Mouse (Mus musculus) cerebellum, adult 18-20 months (tissue): Measurements from ENCODE around the gene Grik4.

Source experiments
- DNase-seq, 2 experiments: peaks; one replicate each; pipeline ENCODE4 v3.0.0; 2021

Gene Grik4

GRCm38 (mm10) chr9:42555186-42555585, 389.1 kb downstream of the Grik4 start:
- no peak for DNase-seq

GRCm38 (mm10) chr9:42550116-42550515, 394.2 kb downstream of the Grik4 start:
- DNase-seq, result peak; percentile 75 to 84

GRCm38 (mm10) chr9:42548981-42549380, 395.3 kb downstream of the Grik4 start:
- no peak for DNase-seq

GRCm38 (mm10) chr9:42544521-42544920, 399.8 kb downstream of the Grik4 start:
- no peak for DNase-seq

GRCm38 (mm10) chr9:42533491-42533890, 410.8 kb downstream of the Grik4 start:
- no peak for DNase-seq

GRCm38 (mm10) chr9:42533041-42533440, 411.3 kb downstream of the Grik4 start:
- DNase-seq, result no peak

GRCm38 (mm10) chr9:42531951-42532350, 412.3 kb downstream of the Grik4 start:
- no peak for DNase-seq

GRCm38 (mm10) chr9:42530221-42531152, 413.8 kb downstream of the Grik4 start:
- peak; percentile 30 to 33 for DNase-seq

- peak; percentile 60 to 67 for DNase-seq
These were observed 423.7 kb downstream of the Grik4 start for GRCm38 (mm10) chr9:42520587-42521084.

GRCm38 (mm10) chr9:42518163-42518562, 426.1 kb downstream of the Grik4 start:
- DNase-seq, result no peak

GRCm38 (mm10) chr9:42513159-42513558, 431.1 kb downstream of the Grik4 start:
- DNase-seq, result no peak

- DNase-seq, result peak; percentile 8 to 9
These were observed 432.0 kb downstream of the Grik4 start for GRCm38 (mm10) chr9:42512312-42512711.

GRCm38 (mm10) chr9:42508235-42508634, 436.1 kb downstream of the Grik4 start:
- no peak for DNase-seq

- no peak for DNase-seq
These were observed 436.6 kb downstream of the Grik4 start, which contains the start of gene Tbcel for GRCm38 (mm10) chr9:42507709-42508108. Gene Tbcel (minus strand): TSS chr9:42507809.

- no peak for DNase-seq
These were observed 437.3 kb downstream of the Grik4 start for GRCm38 (mm10) chr9:42507022-42507421.

- no peak for DNase-seq
These were observed 439.3 kb downstream of the Grik4 start for GRCm38 (mm10) chr9:42504971-42505510.

- no peak for DNase-seq
These were observed 439.7 kb downstream of the Grik4 start for GRCm38 (mm10) chr9:42504559-42504958.

- no peak for DNase-seq
These were observed 440.6 kb downstream of the Grik4 start for GRCm38 (mm10) chr9:42503709-42504108.

GRCm38 (mm10) chr9:42496296-42496695, 448.0 kb downstream of the Grik4 start:
- DNase-seq, result no peak

- no peak for DNase-seq
These were observed 452.5 kb downstream of the Grik4 start for GRCm38 (mm10) chr9:42491780-42492179.

- peak; percentile 35 to 37 for DNase-seq
These were observed 453.5 kb downstream of the Grik4 start for GRCm38 (mm10) chr9:42490589-42491382.

GRCm38 (mm10) chr9:42488071-42488470, 456.2 kb downstream of the Grik4 start:
- DNase-seq, result no peak

GRCm38 (mm10) chr9:42486913-42487312, 457.4 kb downstream of the Grik4 start:
- no peak for DNase-seq
